Mouse (Mus musculus) limb, embryonic 10.5 days (tissue): ENCODE measurements around the gene Olfr954. TPM values are rescaled to one million over a fixed set of nuclear protein-coding genes. Genes with fewer than 3 reads are reported as not detected.
A peak's percentile ranks its signal among the peaks of the same experiment; 100 is the strongest.

Source experiments
- DNase-seq: peaks from one replicate; pipeline ENCODE4 v3.0.0-alpha.2; 2017; ENCODE audit warnings: low spot score
- H3K27ac ChIP-seq: fragments of 300-500 bp; sonication (generic); 2 replicates; pipeline ENCODE4 v1.5.1; 2016; ENCODE audit warnings: mild to moderate bottlenecking
- H3K27me3 ChIP-seq: fragments of 300-500 bp; sonication (generic); 2 replicates; pipeline ENCODE4 v1.6.1; 2016; ENCODE audit warnings: low read depth, mild to moderate bottlenecking; ENCODE audit not compliant: poor library complexity, severe bottlenecking
- H3K36me3 ChIP-seq: fragments of 300-500 bp; sonication (generic); 2 replicates; pipeline ENCODE4 v1.6.1; 2016; ENCODE audit warnings: mild to moderate bottlenecking, moderate library complexity
- H3K4me1 ChIP-seq: fragments of 300-500 bp; sonication (generic); 2 replicates; pipeline ENCODE4 v1.6.1; 2016
- H3K4me3 ChIP-seq: fragments of 300-500 bp; sonication (generic); 2 replicates; pipeline ENCODE4 v1.5.1; 2016; ENCODE audit warnings: mild to moderate bottlenecking, moderate library complexity
- H3K9me3 ChIP-seq: fragments of 300-500 bp; sonication (generic); replicated peaks from 2 replicates; pipeline ENCODE4 v1.6.1; 2016; ENCODE audit warnings: mild to moderate bottlenecking
- WGBS: fragments of 180-500 bp; shearing (Covaris S2); methylation state at CpG from one replicate; pipeline ENCODE4 v1.1.7; 2016; 5-methylcytosine and 5-hydroxymethylcytosine counted together
- polyA plus RNA-seq: library from polyadenylated mRNA; unstranded; fragments of >200 nt; fragmentation: Nextera tagmentation; extraction: Ambion mirVana; gene quantifications from 2 replicates; pipeline ENCODE4 v1.2.1, GENCODE M21; 2016

Olfr954 gene
- not detected in 2 replicates for polyA plus RNA-seq

- WGBS, result 84% methylated on average over 6 of the region's 6 CpGs
Observed at GRCm38 (mm10) chr9:39456401-39456800, at the start of gene Olfr954. Gene Olfr954 (plus strand): TSS chr9:39456701.

DNA sequence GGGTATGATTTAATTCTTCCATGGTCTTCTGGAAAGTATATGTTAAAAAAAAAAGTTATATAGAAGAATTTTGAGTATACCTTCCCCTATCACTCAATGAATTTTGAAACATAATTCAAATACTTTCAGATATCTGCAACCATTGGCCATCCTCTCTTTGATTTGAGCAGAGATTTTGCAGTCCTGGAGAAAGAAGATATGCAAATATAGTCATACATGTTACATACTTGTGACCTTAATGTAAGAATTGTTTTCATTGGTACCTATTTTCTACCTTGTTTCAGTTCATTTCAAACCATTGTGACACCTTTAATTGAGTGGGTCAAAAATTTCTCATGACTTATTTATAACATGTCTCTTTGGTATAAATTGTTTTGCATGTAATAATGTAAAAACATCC is 29.5 kb upstream of the Olfr954 start, which contains the start of gene Olfr952:
TSS of gene Olfr952 (minus strand) at position 101 of the 400 bp plus-strand sequence.
- Histone ChIP-seq H3K27me3 (no peaks in the 10 kb centered on the region), H3K9me3 (no peaks in the 10 kb centered on the region), H3K4me1 (no peaks in the 10 kb centered on the region), H3K4me3 (no peak within 1 kb of the TSS), H3K36me3 (no peaks in the 10 kb centered on the region), H3K27ac (no peak within 1 kb of the TSS)
- no peak for DNase-seq

More at GRCm38 (mm10) chr9:39456401-39456800, at the start of gene Olfr954:
- H3K4me3 ChIP-seq, result no peak within 1 kb of the TSS
- no peaks in the 10 kb centered on the region for H3K4me1 ChIP-seq
- H3K27me3 ChIP-seq, result no peaks in the 10 kb centered on the region
- no peaks in the 10 kb centered on the region for H3K9me3 ChIP-seq
- H3K27ac ChIP-seq, result no peak within 1 kb of the TSS
- H3K36me3 ChIP-seq, result no peaks in the 10 kb centered on the region
- no peak for DNase-seq

- WGBS, result 63% methylated on average over 1 of the region's 1 CpGs
- H3K4me1 ChIP-seq, result no peaks in the 10 kb centered on the region
- DNase-seq, result no peak
- no peaks in the 10 kb centered on the region for H3K9me3 ChIP-seq
- H3K36me3 ChIP-seq, result no peaks in the 10 kb centered on the region
- H3K27me3 ChIP-seq, result no peaks in the 10 kb centered on the region
- no peak within 1 kb of the TSS for H3K27ac ChIP-seq
- H3K4me3 ChIP-seq, result no peak within 1 kb of the TSS
Observed at GRCm38 (mm10) chr9:39471844-39472243, 15.3 kb downstream of the Olfr954 start, which contains the start of gene Olfr955. Gene Olfr955 (minus strand): TSS chr9:39471944.

DNA sequence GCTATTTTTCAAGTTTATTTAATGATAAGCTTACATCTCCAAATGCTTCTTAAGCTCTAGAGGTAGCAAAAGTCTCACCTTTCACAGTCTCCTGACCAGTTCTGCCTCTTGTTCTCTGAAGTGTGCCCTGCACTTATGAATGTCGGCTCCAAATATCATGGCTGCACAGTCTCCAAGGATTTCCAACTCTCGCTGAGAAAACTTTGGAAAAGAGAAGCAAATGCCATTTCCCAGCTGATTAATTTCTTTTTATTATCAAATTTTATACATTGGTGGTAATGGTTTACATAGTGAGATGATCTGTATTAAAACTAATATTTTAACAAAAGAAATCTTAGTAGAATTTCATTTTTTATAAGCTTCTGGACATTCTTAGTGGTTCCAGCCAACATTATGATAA is 37.4 kb downstream of the Olfr954 start, which contains the start of gene Olfr44:
TSS of gene Olfr44 (minus strand) at position 101 of the 400 bp plus-strand sequence.
- no peaks in the 10 kb centered on the region for H3K4me1 ChIP-seq
- no peaks in the 10 kb centered on the region for H3K9me3 ChIP-seq
- H3K36me3 ChIP-seq, result no peaks in the 10 kb centered on the region
- no peak within 1 kb of the TSS for H3K4me3 ChIP-seq
- DNase-seq, result no peak
- no peaks in the 10 kb centered on the region for H3K27me3 ChIP-seq
- no peak within 1 kb of the TSS for H3K27ac ChIP-seq
- 91% methylated on average over 2 of the region's 2 CpGs for WGBS

- WGBS, result 11% methylated on average over 6 of the region's 6 CpGs
- peak; percentile 47 for DNase-seq
Observed at GRCm38 (mm10) chr9:39508998-39509397, 52.5 kb downstream of the Olfr954 start.

DNA sequence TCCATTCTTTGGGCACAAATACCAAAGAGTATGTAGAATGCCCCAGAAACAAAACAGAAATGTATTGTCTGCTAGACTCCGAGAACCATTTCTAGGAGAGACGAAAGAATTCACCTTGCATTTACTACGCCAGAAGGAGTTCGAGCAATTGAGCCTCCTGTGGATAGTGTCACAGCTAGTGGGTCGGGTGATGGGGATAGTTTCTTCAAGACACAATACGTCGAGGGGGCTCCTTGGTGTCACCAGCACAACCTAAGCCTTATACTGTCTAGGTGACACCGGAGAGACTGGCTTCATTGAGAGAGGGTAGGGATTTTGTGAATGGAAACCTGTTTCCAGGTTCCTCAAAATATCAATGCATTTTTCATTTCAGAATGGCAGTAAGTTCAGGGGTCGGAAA is 52.9 kb downstream of the Olfr954 start:
- no peak overlapping the region for H3K27ac ChIP-seq
- H3K4me1 ChIP-seq, result no peaks in the 10 kb centered on the region
- no peak for DNase-seq
- H3K36me3 ChIP-seq, result no peaks in the 10 kb centered on the region
- WGBS, result 83% methylated on average over 9 of the region's 9 CpGs
- H3K27me3 ChIP-seq, result no peaks in the 10 kb centered on the region
- H3K4me3 ChIP-seq, result no peak overlapping the region
- H3K9me3 ChIP-seq, result no peaks in the 10 kb centered on the region

More at GRCm38 (mm10) chr9:39508998-39509397, 52.5 kb downstream of the Olfr954 start:
- Histone ChIP-seq H3K9me3 (no peaks in the 10 kb centered on the region), H3K4me3 (no peak overlapping the region), H3K27ac (no peak overlapping the region), H3K4me1 (no peaks in the 10 kb centered on the region), H3K27me3 (no peaks in the 10 kb centered on the region), H3K36me3 (no peaks in the 10 kb centered on the region)

Other genes starting within 250 kb of the Olfr954 start
- not detected in 2 replicates for gene Olfr1537, start 206.7 kb upstream of the Olfr954 start, polyA plus RNA-seq
- gene Olfr945, start 179.9 kb upstream of the Olfr954 start, polyA plus RNA-seq, result not detected in 2 replicates
- gene Olfr948, start 130.7 kb upstream of the Olfr954 start, polyA plus RNA-seq, result not detected in 2 replicates
- gene Olfr951, start 69.3 kb upstream of the Olfr954 start, polyA plus RNA-seq, result not detected in 2 replicates
- gene Olfr952, start 29.6 kb upstream of the Olfr954 start, polyA plus RNA-seq, result not detected in 2 replicates
- gene Olfr955, start 15.2 kb downstream of the Olfr954 start, polyA plus RNA-seq, result not detected in 2 replicates
- not detected in 2 replicates for gene Olfr44, start 37.3 kb downstream of the Olfr954 start, polyA plus RNA-seq
- not detected in 2 replicates for gene Olfr957, start 59.1 kb downstream of the Olfr954 start, polyA plus RNA-seq
- not detected in 2 replicates for gene Olfr958, start 97.4 kb downstream of the Olfr954 start, polyA plus RNA-seq
- not detected in 2 replicates for gene Olfr959, start 118.9 kb downstream of the Olfr954 start, polyA plus RNA-seq
- gene AW551984, start 147.7 kb downstream of the Olfr954 start, polyA plus RNA-seq, result 2.8 and 6.9 TPM in 2 replicates
- gene Olfr148, start 154.0 kb downstream of the Olfr954 start, polyA plus RNA-seq, result not detected in 2 replicates
- gene Olfr960, start 164.7 kb downstream of the Olfr954 start, polyA plus RNA-seq, result not detected in 2 replicates
- not detected in 2 replicates for gene Olfr961, start 188.4 kb downstream of the Olfr954 start, polyA plus RNA-seq
- gene Olfr963, start 210.5 kb downstream of the Olfr954 start, polyA plus RNA-seq, result not detected in 2 replicates